Mouse (Mus musculus) ES-Bruce4 (cell line): ENCODE data around the gene Spdye4c.

ENCODE experiments used
- CTCF ChIP-seq: IDR thresholded peaks from one replicate; pipeline ENCODE4 v1.8.1; 2011; ENCODE audit warnings: low read depth, low read length
- EP300 ChIP-seq: IDR thresholded peaks from 2 replicates; pipeline ENCODE4 v1.6.1; 2011; ENCODE audit warnings: low read depth, low read length; ENCODE audit not compliant: insufficient read depth
- POLR2A ChIP-seq: IDR thresholded peaks from one replicate; pipeline ENCODE4 v1.8.1; 2011; ENCODE audit warnings: low read length; ENCODE audit not compliant: insufficient read depth

- TF ChIP-seq CTCF (no peak), POLR2A (no peak), EP300 (no peak)
These were observed 38.0 kb upstream of the Spdye4c start for GRCm38 (mm10) chr2:128552798-128553720.
